Mouse (Mus musculus): ENCODE data around the gene Gm49333. TPM values are rescaled to one million over a fixed set of nuclear protein-coding genes. Genes with fewer than 3 reads are reported as not detected.
"Not testable (repeated sequence)": the region's sequence is repeated elsewhere in the genome, so short reads cannot be mapped to it uniquely, and the experiment has no call there.

Gene Gm49333
- total RNA-seq, 2 experiments from 2014 or later = not detected

DNA sequence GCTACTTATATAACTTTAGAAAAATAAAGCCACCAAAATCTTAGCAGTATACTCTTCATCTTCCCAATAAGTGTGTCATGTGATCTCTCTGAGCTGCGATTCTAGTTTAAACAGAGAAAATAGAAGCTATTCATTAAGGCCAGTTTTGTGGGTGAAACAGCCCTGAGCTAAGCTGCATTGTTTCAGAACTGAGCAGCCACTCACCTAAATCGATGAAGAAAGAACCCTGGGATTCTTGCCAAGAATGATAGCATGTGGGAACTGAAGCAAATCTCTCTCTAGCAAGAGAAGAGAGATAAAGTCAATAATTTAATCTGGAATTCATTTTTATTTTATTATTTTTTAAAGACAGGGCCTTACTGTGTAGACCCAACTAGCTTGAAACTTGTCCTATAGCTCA, 11.8 kb downstream of the Gm49333 start:
- DNase-seq = no peak

DNA sequence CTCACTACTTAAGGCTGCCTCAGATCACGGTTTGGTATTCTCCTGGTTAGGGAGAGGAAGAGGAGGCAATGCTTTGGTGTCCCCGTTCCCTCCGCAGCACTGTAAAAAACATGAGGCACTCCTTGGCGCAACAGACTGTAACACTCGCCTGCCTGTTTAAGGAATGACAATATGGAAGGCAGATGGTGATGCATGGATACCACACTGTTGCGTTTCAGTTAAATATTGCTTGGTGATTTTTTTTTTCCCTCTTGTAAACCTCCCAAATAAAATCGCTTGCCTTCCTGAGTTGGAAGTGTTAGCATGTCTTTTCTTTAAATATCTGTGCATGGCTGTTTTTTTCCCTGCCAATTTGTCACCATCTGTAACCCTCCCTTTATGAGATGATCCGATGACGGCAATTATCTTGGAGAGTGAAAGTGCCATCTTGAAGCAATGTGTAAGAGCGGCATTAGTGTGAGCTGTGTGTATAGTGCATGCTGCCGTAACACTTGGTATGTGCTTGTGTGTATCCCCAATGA, 17.5 kb downstream of the Gm49333 start:
- no peak for DNase-seq

DNA sequence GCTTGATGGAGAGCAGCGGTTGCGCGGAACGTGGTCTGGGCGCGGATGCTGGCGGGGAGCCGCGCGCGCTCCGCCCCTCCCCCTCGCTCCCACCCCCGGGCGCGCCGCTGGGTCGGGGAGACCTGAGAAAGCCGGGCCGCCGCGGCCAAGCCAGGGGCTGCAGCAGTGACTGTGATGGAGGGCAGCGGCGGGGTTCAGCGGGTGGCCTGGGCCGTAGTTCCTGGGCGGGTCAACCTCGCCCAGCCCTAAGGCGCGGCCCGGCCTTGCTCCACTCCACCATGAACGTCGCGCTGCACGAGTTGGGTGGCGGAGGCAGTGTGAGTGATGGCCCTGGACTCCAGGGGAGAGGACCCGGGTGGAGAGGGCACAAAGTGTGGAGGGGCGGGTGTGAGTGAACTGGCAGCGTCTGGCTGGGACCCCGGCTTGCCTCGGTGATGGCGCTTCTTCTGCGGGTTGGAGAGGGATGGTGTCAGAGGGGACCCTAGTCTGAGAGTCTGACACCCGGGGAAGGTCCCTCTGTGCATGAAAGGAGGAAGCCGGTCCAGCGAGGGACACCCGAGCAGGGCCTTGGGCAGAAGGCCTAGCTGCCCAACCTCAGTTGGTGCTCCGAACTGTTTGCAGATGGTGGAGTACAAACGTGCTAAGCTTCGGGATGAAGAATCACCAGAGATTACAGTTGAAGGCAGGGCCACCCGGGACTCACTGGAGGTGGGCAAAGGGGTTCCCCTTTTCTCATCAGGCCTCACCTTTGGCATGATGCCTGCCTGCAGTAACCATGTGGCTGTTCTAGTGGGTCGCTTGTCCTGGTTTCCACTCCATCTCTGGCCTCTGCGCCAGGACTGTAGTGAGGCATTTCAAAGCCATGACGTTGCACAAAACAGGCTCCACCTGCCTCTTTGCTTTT, 18.6 kb downstream of the Gm49333 start, which contains the start of gene Ece2:
Ece2 (plus strand) TSS at position 98 of the 904 bp plus-strand sequence.
- DNase-seq = peak; percentile 56

DNA sequence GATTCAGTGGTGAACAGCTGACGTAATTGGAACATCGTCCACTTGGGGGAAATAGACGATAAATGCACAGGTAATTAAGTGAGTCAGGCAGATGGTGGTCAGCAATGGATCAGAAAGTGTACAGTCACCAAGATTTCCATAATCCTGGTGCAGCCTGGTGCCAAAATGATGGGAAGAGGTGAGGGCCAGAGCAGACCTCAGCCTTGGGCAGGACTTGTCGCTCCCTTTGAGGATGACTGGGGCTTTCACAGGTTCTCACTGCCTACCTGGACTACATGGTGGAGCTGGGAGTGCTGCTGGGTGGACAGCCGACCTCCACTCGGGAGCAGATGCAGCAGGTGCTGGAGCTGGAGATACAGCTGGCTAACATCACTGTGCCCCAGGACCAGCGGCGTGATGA, 26.0 kb downstream of the Gm49333 start:
- DNase-seq = no peak

DNA sequence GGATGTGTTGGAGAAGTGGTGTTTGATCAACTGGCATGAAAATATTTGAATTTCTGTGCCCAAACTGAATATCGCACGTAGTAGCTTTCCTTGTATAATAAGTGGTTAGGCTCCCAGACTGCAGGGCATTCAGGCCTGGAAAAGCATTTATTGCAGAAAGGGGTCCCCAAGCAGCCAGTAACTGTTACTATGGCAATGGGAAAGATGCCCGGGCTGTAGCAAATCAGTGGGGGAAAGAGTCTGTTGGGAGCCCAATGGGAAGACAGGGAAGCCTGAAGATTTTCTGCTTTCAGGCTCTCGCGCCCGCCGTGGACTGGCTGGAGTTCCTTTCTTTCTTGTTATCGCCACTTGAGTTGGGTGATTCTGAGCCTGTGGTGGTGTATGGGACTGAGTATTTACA, 27.0 kb downstream of the Gm49333 start:
- no peak for DNase-seq

DNA sequence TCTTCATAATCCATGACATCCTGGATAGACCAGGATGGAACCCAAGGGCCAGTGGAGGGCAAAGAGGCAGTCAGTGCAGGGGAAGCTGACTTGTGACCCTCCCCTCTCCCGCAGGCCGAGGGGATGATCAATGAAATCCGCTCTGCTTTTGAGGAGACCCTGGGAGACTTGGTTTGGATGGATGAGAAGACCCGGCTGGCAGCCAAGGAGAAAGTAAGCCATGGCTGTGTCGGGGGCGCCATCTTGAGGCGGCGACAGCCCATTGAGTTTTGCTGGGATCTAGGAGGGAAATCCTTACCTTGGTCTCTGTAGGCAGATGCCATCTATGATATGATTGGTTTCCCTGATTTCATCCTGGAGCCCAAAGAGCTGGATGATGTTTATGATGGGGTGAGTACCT, 30.8 kb downstream of the Gm49333 start:
- peak; percentile 83 for DNase-seq

DNA sequence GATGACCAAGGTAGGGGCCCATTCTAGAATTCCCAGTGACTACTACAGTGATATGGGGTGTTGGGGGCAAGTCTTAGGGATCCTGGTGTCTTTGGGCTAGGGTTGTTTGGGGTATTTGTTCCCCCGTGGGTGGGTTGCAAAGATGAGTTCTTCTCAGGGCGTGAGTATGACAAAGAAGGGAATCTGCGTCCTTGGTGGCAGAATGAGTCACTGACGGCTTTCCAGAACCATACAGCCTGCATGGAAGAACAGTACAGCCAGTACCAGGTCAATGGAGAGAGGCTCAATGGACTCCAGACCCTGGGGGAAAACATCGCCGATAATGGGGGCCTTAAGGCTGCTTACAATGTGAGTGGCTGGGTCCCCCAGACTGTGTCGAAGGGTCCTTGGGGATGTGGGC, 32.5 kb downstream of the Gm49333 start:
- peak; percentile 53 for DNase-seq

DNA sequence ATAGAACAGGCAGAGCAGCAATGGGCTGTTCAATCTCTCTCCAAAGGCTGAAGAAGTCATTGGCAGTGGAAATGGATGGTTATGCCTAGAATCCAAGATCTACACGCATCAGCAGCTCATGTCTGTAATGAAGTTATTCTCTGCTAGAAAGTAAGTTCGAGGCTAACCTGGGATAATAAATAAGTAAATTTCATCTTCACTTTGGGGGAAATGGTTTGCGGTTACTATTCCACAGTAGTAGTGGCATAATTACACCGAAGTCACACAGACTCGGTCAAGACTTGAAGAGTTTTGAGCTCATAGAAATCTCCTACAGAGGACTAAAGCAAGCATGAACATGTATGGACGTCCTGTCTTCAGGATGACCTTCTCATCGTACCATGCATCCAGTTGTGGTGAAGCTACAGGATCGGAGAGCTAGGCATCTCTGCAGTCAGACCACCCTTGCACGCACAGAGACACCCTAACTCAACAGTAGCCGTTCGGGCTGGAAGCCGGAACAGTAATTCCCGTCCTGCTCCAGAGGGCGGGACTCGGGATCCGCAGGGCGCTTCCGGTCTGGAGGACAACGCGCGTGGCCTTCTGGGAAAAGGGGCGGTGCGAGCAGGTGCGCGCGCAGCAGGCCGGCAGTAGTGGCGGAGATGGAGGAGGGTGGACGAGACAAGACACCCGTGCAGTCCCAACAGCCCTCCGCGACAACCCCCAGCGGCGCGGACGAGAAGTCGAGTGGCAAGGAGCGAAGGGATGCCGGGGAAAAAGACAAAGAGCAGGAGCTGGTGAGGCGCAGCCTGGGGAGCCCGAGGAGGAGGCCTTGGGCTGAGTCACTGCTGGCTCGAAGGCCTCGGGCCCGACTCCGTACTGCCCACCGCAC, 39.9 kb downstream of the Gm49333 start, which contains the start of gene Psmd2:
Psmd2 (plus strand) TSS at position 577 of the 871 bp plus-strand sequence.
- peak; percentile 99 for DNase-seq

DNA sequence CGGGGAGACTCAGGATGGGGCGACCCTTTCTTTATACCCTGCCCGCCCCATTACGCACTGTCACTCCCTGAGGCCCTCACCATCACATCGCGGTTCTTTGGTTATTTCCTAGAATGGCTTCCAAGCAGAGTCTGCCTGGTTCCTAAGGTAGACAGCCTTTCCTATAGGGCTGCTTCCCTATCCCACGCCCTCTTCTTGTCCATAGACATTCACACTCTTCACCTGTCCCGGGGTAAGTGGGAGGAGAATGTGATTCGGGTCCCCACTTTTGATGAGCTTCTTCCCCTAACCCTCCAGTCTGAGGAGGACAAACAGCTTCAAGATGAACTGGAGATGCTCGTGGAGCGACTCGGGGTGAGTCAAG, 40.5 kb downstream of the Gm49333 start:
- no peak for DNase-seq

DNA sequence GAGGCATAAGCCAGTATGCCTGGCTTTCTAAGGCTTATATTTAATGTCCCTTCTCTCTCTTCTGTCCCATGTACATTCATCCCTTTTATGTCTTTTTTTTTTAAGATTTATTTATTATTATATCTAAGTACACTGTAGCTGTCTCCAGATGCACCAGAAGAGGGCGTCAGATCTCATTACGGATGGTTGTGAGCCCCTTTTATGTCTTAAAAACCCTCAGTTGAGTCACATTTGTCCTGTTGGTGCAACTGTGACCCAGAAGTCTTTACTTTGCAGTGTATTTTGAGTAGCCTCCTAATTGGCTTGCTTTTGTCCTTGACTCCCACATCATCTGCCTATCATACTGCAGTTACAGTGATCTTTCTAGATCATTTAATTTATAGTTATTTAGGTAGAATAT, 41.9 kb downstream of the Gm49333 start:
- no peak for DNase-seq

DNA sequence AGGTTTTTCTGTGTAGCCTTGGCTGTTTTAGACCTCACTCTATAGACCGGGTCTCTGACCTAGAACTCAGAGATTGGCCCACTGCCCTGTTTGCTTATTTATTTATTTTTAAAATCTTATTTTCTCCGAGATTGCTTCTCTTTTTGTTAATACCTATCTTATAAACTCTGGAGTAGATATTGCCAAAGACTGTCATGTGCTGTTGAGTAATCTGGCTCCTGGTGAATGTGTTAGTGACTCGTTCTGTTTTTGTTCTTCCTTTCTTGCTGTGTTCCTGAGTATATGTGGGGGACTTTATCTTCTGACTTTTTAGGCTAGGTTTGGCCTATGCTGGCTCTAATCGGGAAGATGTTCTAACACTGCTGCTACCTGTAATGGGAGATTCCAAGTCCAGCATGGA, 46.3 kb downstream of the Gm49333 start:
- no peak for DNase-seq

DNA sequence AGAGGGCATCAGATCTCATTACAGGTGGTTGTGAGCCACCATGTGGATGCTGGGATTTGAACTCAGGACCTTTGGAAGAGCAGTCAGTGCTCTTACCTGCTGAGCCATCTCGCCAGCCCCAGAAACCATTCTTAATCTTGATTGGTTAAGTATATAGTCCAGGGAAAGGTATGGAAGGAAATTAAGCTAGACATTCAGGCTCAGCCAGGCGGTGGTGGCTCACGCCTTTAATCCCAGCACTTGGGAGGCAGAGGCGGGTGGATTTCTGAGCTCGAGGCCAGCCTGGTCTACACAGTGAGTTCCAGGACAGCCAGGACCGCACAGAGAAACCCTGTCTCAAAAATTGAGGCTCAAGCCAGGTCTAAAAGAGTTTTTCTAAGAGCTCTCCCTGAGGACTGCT, 56.6 kb downstream of the Gm49333 start, which contains the start of gene Eif4g1:
Eif4g1 (plus strand) TSS at position 301 of the 400 bp plus-strand sequence.
- not testable (repeated sequence) for DNase-seq

DNA sequence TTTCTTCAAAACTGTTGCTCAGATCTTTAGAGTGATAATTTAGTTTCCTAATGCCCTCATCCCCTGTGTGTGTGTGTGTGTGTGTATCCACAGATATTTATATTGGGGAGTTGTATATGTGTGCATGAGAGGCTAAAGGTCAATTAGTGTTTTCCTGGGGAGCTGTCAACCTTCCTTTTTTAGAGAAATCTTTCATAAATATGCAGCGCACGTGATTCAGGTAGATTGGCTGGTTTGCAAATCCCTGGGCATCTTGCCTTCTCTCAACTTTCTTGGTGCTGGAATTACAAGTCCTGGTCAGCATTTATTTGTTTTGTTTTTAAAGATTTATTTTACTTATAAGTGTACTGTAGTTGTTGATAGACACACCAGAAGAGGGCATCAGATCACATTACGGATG, 58.9 kb downstream of the Gm49333 start:
- no peak for DNase-seq

DNA sequence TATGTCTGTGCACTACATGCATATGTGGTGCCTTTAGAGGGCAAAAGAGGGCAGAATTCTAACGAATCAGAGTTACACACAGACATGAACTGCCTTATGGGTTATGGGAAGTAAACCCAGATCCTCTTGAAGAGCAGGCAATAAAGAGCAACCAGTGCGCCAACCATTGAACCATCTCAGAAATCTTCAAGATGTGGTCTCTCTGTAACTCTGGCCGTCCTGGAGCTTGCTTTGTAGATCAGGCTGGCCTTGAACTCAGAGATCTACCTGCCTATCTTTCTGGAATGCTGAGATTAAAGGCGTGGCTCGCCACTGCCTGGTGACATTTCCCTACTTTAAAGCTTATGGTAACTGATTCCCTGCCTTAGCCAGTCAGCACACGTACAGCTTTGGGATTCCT, 60.5 kb downstream of the Gm49333 start:
- no peak for DNase-seq

DNA sequence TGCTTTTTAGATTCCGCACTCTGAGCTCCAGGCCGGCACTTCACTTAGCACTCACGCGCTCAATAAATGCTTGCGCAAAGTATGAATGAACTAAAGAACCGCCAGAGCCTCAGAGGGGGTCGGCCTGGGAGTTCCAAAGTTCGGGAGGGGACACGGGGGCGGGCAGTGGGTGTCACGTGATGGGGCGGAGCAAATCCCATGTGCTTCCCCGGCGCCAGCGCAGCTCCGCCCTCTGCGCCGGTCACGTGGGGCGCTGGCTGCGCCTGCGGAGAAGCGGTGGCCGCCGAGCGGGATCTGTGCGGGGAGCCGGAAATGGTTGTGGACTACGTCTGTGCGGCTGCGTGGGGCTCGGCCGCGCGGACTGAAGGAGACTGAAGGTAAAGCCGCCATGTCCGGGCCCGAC, 61.1 kb downstream of the Gm49333 start:
- DNase-seq = peak; percentile 98

DNA sequence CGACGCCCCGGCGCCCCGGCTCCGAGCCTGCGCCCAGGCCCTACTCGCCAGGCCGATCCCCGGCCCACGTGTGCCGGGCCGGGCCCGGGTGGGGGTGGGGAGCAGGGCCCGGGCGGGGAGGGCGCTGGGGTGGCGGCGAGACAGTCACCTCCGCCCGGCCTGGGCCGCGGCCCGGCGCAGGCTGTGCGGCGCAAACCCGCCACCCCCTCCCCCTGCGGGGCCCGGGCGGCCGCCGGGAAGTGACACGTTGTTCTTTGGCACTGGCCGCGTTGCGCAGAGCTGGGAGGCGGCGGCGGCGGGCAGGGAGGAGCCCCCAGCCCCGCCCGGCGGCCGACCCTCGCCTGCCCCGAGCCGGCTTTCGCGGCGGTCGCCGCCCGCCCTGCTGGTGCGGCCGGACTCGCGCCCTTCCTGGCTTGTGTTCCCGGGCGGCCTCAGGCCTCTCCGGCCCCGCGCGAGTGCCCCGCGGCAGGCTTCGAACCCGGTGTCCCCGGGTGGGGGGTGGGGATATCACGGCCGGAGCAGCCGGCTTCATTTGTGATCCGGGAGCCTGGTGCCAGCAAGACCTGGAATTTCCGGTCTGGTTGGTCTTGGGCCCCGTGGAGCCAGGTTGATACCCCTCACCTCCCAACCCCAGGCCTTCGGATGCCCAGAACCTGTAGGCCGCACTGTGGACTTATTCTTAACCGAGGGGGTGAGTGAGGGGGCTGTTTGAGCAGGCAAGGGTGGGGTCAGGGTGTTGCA, 61.7 kb downstream of the Gm49333 start:
- DNase-seq = peak; percentile 82

DNA sequence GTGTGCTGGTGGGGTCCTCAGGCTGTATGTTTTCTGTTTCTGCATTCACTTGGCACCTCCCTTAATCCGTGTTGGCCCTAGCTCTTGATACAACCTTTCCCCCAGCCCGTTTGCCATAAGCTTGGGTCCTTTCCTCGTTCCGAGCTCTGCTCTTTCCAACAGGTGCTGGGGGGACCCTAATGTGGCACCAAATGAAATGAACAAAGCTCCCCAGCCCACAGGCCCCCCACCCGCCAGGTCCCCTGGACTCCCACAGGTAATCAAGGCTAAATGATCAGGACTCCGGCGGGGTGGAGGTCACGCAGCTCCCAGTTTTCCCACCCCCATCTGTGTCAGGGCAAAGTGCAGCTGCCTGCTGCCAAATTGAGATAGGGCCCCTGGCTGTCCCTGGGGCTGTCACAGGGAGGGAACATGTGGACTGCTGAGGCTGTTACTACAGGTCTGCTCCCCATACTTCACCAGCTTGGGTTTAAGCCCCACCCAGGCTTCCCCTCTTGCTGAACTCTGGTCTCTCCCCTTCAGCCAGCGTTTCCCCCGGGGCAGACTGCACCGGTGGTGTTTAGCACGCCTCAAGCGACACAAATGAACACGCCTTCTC, 62.4 kb downstream of the Gm49333 start:
- DNase-seq = peak; percentile 75

DNA sequence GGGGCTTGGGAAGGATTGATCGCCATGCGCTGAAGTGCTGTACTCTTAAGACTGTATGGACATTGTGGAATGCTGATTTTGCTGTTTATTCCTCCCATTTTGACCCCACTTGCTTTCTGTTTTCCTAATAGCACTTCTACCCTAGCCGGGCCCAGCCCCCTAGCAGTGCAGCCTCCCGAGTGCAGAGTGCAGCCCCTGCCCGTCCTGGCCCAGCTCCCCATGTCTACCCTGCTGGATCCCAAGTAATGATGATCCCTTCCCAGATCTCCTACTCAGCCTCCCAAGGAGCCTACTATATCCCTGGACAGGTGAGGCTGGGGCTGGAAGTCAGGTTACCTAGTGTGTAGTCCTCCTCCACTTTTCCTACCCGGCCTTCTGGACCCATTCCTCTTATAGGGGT, 63.8 kb downstream of the Gm49333 start:
- DNase-seq = no peak

DNA sequence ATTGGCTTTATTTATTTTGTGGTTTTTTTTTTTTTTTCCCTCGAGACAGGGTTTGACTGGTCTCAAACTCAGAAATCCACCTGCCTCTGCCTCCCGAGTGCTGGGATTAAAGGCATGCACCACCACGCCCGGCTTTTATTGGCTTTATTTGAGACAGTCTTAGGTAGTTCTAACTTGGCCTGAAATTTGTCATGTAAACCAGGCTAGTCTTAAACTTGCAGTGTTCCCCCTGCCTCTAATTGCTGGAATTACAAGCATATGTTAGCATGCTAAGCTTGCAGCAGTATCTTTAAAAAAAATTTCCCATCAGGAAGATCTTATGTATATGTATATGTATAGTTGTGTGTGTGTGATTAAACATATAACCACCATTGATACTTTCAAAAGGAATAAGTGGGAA, 65.3 kb downstream of the Gm49333 start:
- no peak for DNase-seq

DNA sequence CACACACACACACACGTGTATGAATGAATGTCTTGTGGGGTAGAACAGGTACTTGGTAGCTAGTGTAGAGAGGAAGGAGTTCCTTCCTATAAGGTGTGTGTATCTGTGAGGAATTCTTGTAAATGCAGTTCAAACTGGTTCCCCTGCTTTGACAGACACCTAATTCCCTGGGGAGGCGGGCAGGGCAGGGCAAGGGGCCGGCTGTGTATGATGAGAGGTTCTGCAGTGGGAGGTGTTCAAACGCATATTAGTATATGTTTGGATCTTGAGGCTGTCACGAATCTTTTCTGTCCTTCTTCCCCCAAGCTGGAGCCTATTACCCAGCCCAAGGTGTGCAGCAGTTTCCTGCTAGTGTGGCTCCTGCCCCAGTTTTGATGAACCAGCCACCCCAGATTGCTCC, 66.0 kb downstream of the Gm49333 start:
- no peak for DNase-seq

DNA sequence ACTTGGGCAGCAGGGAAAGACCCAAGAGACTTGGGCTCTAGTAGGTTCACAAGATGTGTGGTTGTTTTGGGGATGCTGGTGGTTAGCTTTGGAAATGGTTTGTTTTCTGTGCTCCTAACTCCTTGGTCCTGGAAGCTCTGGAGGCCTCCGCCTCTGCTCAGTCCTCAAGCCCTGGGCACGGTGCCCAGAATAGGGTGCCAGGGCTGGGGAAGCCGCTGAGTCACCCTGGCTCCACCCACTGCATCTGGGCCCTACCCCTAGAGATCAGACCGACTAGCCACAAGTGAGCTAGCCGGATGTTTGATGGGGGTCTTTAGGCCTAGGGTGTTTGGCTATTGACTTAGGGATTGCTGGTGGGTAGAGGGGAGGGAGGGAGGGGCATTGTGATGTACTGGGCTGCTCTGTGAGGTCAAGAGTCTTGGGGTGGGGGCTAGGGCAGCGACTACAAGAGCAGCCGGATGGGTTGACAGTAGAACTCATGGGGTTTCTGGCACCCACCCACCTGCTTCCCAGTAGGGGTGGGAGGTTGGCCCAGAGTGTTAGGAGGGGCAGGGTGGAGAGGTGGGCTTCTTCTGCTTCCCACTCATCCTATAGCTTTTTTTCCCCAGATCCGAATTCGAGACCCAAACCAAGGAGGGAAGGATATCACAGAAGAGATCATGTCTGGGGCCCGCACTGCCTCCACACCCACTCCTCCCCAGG, 66.7 kb downstream of the Gm49333 start:
- DNase-seq = peak; percentile 95
